Mouse (Mus musculus) midbrain, embryonic 11.5 days (tissue): ENCODE measurements around the gene Coasy. TPM values are rescaled to one million over a fixed set of nuclear protein-coding genes. Genes with fewer than 3 reads are reported as not detected.

Experiments
- ATAC-seq: fragments of 200-750 bp; cut with Nextera tagmentation; 2 replicates; pipeline ENCODE4 v1.8.0; 2017; ENCODE audit warnings: moderate TSS enrichment, moderate library complexity; ENCODE audit not compliant: low FRiP score
- DNase-seq: peaks from one replicate; pipeline ENCODE4 v3.0.0; 2015; ENCODE audit warnings: low spot score; ENCODE audit errors: missing footprints
- H3K27ac ChIP-seq: fragments of 300-500 bp; sonication (generic); 2 replicates; pipeline ENCODE4 v1.5.1; 2014; ENCODE audit warnings: low read depth, low read length
- H3K27me3 ChIP-seq: fragments of 300-500 bp; sonication (generic); 2 replicates; pipeline ENCODE4 v1.6.1; 2014; ENCODE audit warnings: mild to moderate bottlenecking, low read length, moderate library complexity, mixed read lengths; ENCODE audit not compliant: control insufficient read depth, insufficient read depth
- H3K36me3 ChIP-seq: fragments of 300-500 bp; sonication (generic); 2 replicates; pipeline ENCODE4 v1.6.1; 2014; ENCODE audit warnings: mild to moderate bottlenecking, low read length, moderate library complexity, mixed read lengths; ENCODE audit not compliant: control insufficient read depth, insufficient read depth
- H3K4me1 ChIP-seq: fragments of 300-500 bp; sonication (generic); 2 replicates; pipeline ENCODE4 v1.6.1; 2014; ENCODE audit warnings: low read length; ENCODE audit not compliant: control insufficient read depth, insufficient read depth
- H3K4me2 ChIP-seq: fragments of 300-500 bp; sonication (generic); 2 replicates; pipeline ENCODE4 v1.6.1; 2014; ENCODE audit warnings: mild to moderate bottlenecking, moderate library complexity
- H3K4me3 ChIP-seq: fragments of 300-500 bp; sonication (generic); 2 replicates; pipeline ENCODE4 v1.5.1; 2014; ENCODE audit warnings: low read depth, low read length
- H3K9ac ChIP-seq: fragments of 300-500 bp; sonication (generic); 2 replicates; pipeline ENCODE4 v1.6.1; 2014; ENCODE audit warnings: low read length
- H3K9me3 ChIP-seq: fragments of 300-500 bp; sonication (generic); 2 replicates; pipeline ENCODE4 v1.6.1; 2016; ENCODE audit warnings: low read length; ENCODE audit not compliant: control insufficient read depth
- WGBS: fragments of 180-500 bp; shearing (Covaris S2); extraction: QIAGEN DNeasy Blood & Tissue Kit; methylation state at CpG from one replicate; pipeline ENCODE4 v1.1.7; 2014; 5-methylcytosine and 5-hydroxymethylcytosine counted together
- polyA plus RNA-seq: library from polyadenylated mRNA; unstranded; fragments of >200 nt; fragmentation: Nextera tagmentation; extraction: Ambion mirVana; gene quantifications from 2 replicates; pipeline ENCODE4 v1.2.1, GENCODE M21; 2014

The Coasy gene
- polyA plus RNA-seq, 1 experiment from 2014 or later = 53.3 TPM

DNA sequence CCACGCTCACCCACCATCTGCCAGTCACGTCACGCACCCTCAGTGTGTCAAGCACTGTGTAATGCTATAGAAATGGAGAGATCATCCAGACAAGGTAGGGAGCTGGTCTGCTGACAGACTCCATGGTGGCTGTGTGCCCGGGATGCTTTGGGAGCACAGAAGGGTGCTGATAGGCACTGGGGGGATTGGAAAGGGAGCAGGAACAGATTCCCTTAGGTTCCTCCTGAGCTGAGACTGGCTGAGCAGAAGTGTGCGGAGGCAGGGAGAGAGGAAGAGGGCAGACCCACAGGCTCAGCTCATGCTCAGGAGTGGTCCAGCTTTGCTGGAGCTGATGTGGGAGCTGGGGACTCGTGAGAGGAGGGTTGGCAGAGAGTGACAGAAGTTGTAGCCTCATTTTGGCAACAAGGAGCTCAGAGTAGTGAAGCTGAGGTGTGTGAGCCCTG lies 31.3 kb upstream of the Coasy start:
- DNase-seq (no peak), ATAC-seq (no peak)
- no peaks in the 10 kb centered on the region; the same call in 1 of the 2 replicates for H3K27me3 ChIP-seq
- H3K4me3 ChIP-seq = no peak overlapping the region
- H3K27ac ChIP-seq = no peak overlapping the region
- no peaks in the 10 kb centered on the region for H3K4me1 ChIP-seq
- 95% methylated on average over 6 of the region's 6 CpGs for WGBS
- H3K36me3 ChIP-seq = peaks cover 3% of the 10 kb centered on the region
- no peak overlapping the region for H3K9ac ChIP-seq
- no peaks in the 10 kb centered on the region for H3K9me3 ChIP-seq
- H3K4me2 ChIP-seq = no peak overlapping the region

DNA sequence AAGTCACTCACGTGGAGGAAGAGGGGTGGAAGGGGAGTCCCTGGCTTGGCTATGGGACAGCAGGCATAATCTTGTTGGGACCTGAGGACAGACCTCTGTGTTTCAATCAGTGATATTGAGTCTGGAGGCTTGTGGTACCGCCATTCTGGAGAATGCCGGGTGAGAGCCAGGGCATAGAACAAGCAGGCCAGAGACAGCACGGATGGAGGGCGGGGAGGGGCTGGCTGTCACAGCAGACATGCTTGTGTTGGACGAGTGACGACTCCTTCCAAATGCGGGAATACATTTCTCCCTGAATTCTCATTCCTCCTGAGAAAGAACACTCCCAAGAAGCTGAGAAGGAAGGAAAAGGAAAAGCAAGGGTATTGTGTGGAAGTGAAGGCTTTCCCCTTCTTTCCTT lies 30.7 kb upstream of the Coasy start:
- ATAC-seq = no peak
- Histone ChIP-seq H3K4me2 (no peak overlapping the region), H3K36me3 (no peaks in the 10 kb centered on the region; the same call in 1 of the 2 replicates), H3K4me3 (no peak overlapping the region), H3K9ac (no peak overlapping the region), H3K9me3 (no peaks in the 10 kb centered on the region), H3K4me1 (no peaks in the 10 kb centered on the region), H3K27ac (no peak overlapping the region), H3K27me3 (no peaks in the 10 kb centered on the region; the same call in 1 of the 2 replicates)
- 83% methylated on average over 8 of the region's 8 CpGs for WGBS
- no peak for DNase-seq

DNA sequence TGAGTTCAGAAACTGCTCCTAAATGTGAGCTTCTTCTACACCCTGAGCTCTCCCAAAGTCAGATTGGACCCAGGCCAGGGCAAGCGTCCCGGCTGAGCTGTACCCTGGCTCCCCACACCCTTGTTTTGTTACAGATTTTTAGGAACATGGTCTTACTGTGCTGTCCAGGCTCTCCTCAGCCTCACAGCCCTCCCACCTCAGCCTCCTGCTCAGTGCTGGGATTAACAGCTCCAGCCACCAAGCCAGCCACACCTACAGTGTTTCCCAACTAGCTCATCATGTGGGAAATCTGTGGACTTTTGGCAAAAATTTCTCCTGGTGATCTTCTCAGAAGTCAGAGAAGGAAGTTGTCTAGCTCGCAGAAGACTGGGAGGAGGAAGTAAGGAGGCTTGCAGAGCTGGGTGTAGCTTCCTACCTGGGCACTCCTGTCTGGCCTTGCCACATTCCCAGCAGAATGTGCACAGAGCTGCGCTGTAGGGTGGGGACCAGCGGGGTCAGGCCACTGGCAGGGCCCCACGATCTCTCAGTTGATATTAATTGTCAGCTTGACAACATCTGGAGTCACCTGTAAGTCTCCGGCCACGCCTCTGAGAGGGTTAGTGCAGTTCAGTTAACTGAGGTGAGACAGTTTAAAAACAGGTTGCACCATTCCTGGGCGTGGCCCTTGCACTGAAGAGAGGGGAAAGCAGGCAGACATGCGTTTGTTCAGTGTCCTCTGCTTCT lies 29.5 kb upstream of the Coasy start:
- H3K9me3 ChIP-seq = no peaks in the 10 kb centered on the region
- H3K9ac ChIP-seq = no peak overlapping the region
- ATAC-seq (no peak), DNase-seq (no peak)
- H3K4me1 ChIP-seq = no peaks in the 10 kb centered on the region
- H3K4me2 ChIP-seq = no peak overlapping the region
- H3K4me3 ChIP-seq = no peak overlapping the region
- H3K27me3 ChIP-seq = no peaks in the 10 kb centered on the region; the same call in 1 of the 2 replicates
- H3K27ac ChIP-seq = no peak overlapping the region
- H3K36me3 ChIP-seq = no peaks in the 10 kb centered on the region; the same call in 1 of the 2 replicates
- WGBS = 93% methylated on average over 10 of the region's 10 CpGs

DNA sequence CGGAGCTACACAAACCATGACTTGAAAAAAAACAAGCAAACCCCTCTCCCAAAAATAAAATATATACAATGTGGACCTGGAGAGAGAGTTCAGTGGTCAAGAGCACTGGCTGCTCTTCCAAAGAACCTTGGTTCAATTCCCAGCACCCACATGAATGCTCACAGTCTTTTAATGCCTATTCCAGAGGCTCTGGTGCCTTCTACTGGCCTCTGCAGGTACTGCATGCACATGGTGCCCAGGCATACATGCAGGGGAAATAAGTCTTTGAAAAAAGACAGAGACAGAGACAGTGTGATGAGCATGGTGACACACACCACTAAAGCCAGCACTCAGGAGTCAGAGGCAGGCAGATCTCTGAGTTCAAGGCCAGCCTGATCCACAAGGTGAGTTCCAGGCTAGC lies 28.4 kb upstream of the Coasy start:
- Histone ChIP-seq H3K9me3 (no peaks in the 10 kb centered on the region), H3K4me2 (no peak overlapping the region), H3K27ac (no peak overlapping the region), H3K36me3 (no peaks in the 10 kb centered on the region; the same call in 1 of the 2 replicates), H3K27me3 (no peaks in the 10 kb centered on the region; the same call in 1 of the 2 replicates), H3K9ac (no peak overlapping the region), H3K4me1 (no peaks in the 10 kb centered on the region), H3K4me3 (no peak overlapping the region)
- DNase-seq (no peak), ATAC-seq (no peak)
- WGBS = 97% methylated on average over 1 of the region's 1 CpGs

DNA sequence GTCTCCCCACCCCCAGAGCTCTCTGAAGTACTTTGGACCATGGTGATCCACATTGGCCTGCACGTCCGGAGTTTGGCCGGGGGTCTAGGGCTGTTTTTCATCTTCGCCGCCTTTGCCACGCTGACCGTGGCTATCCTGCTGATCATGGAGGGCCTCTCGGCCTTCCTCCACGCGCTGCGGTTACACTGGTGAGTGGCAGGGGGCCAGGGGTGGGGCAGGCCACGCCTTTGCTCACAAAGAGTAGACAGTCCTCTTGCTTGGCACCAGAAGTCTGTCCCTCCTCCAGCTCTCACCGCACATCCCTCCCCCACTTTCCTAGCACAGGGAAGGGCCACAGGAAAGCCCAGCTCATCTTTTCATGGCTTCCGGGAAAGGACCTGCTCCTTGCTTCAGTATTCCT lies 26.9 kb upstream of the Coasy start:
- Histone ChIP-seq H3K4me2 (no peak overlapping the region), H3K4me3 (no peak overlapping the region), H3K27ac (no peak overlapping the region), H3K36me3 (no peaks in the 10 kb centered on the region; the same call in 1 of the 2 replicates), H3K9ac (no peak overlapping the region), H3K4me1 (no peaks in the 10 kb centered on the region), H3K27me3 (no peaks in the 10 kb centered on the region; the same call in 1 of the 2 replicates), H3K9me3 (no peaks in the 10 kb centered on the region)
- DNase-seq (no peak), ATAC-seq (no peak)
- WGBS = 86% methylated on average over 14 of the region's 14 CpGs

DNA sequence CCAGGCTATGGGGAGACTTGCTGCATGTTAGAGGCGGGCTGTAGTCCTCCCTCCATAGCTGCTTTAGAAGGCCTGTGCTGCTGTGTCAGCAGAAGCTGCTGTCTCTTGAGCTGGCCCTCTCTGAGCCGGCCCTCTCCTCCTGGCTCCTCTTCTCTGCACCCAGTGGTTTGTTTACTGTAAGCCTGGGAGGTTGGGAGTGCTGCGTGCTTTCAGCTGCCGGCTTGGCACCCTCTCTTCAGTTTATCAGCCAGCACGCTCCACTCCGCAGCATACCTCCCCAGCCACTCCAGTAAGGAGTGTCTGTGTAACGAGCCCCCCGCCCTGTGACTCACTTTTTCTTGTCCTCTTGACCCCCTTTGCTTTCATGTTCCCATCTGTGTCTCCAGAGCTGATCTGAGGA lies 25.5 kb upstream of the Coasy start:
- 58% methylated on average over 8 of the region's 8 CpGs for WGBS
- Histone ChIP-seq H3K9ac (no peak overlapping the region), H3K4me1 (no peaks in the 10 kb centered on the region), H3K9me3 (no peaks in the 10 kb centered on the region), H3K4me3 (no peak overlapping the region), H3K27ac (no peak overlapping the region), H3K27me3 (no peaks in the 10 kb centered on the region; the same call in 1 of the 2 replicates), H3K36me3 (no peaks in the 10 kb centered on the region; the same call in 1 of the 2 replicates), H3K4me2 (no peak overlapping the region)
- no peak for ATAC-seq
- DNase-seq = no peak

DNA sequence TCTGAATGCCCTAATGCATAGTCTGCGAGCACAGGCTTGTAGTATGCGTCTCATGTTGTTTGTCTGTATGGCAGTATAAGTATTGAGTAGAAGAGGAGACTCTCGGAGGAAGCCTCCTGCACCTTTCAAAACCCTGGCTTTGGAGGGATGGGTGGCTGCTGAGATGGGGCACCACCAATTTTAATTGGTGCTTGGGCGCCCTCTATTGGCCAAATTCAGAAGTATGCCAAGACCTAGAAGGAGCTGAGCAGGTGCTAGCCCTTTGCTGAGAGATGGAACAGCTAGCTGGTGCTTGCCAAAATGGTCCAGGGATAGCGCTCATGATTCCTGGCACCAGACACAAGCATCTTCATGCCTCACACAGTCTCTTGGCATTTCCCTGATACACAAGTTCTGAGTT lies 24.5 kb upstream of the Coasy start:
- DNase-seq = peak; percentile 98
- ATAC-seq = no peak
- no peaks in the 10 kb centered on the region; the same call in 1 of the 2 replicates for H3K27me3 ChIP-seq
- H3K4me3 ChIP-seq = no peak overlapping the region
- H3K27ac ChIP-seq = no peak overlapping the region
- no peaks in the 10 kb centered on the region for H3K4me1 ChIP-seq
- H3K9ac ChIP-seq = no peak overlapping the region
- no peaks in the 10 kb centered on the region for H3K9me3 ChIP-seq
- H3K36me3 ChIP-seq = no peaks in the 10 kb centered on the region; the same call in 1 of the 2 replicates
- no peak overlapping the region for H3K4me2 ChIP-seq
- WGBS = 32% methylated on average over 5 of the region's 5 CpGs

DNA sequence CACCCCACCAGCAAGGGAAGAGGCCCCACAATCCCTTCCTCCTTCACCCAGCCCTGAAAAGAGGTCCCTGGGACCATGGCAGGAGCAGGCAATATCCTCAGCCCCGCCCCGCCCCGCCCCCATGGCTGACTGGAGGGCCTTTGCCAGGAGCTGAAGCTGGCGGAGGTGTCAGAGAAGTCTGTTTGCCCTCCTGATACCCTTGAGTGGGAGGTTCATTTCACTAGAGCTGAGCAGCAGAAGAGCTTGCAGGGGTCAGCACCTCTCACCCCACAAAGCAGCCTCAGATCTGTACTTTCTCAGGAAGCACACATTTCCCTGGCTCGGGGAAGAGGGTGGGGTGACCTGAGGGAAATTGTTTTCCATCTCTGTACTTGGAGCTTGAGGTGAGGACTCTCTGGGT lies 23.6 kb upstream of the Coasy start:
- DNase-seq (no peak), ATAC-seq (no peak)
- Histone ChIP-seq H3K4me3 (no peak overlapping the region), H3K9me3 (no peaks in the 10 kb centered on the region), H3K36me3 (no peaks in the 10 kb centered on the region), H3K4me1 (no peaks in the 10 kb centered on the region), H3K9ac (no peak overlapping the region), H3K27ac (no peak overlapping the region), H3K27me3 (no peaks in the 10 kb centered on the region; the same call in 1 of the 2 replicates), H3K4me2 (no peak overlapping the region)
- WGBS = 76% methylated on average over 5 of the region's 5 CpGs

DNA sequence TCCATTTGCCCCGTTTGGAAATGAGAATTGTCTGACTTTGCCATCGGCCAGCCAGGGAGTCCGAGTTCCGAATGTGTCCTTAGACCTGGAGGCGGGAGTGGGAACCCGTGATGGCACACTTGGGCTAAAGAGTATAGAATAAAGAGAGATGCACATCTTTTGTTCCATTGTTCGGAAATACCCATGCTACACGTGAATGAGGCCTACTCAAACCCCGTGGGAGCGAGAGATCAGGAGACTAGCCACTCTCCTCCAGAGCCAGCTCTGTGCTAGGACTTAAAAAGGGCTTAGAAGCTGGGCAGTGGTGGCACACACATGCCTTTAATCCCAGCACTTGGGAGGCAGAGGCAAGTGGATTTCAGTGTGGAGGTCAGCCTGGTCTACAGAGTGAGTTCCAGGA lies 22.9 kb upstream of the Coasy start:
- ATAC-seq = no peak
- H3K9me3 ChIP-seq = no peaks in the 10 kb centered on the region
- H3K9ac ChIP-seq = no peak overlapping the region
- no peaks in the 10 kb centered on the region for H3K4me1 ChIP-seq
- DNase-seq = no peak
- H3K36me3 ChIP-seq = no peaks in the 10 kb centered on the region
- H3K27ac ChIP-seq = no peak overlapping the region
- H3K4me3 ChIP-seq = no peak overlapping the region
- no peak overlapping the region for H3K4me2 ChIP-seq
- 77% methylated on average over 10 of the region's 10 CpGs for WGBS
- no peaks in the 10 kb centered on the region; the same call in 1 of the 2 replicates for H3K27me3 ChIP-seq
